Mouse (Mus musculus) adrenal gland, adult 2 months (tissue): Measurements from ENCODE around the gene P2ry10. TPM values are rescaled to one million over a fixed set of nuclear protein-coding genes. Genes with fewer than 3 reads are reported as not detected.
"Not testable (repeated sequence)": the region's sequence is repeated elsewhere in the genome, so short reads cannot be mapped to it uniquely, and the experiment has no call there.

ENCODE experiments used
- DNase-seq: peaks from one replicate; pipeline ENCODE4 v3.0.0; 2021
- long read RNA-seq: library from polyadenylated mRNA; stranded (forward); transcript quantifications from one replicate; pipeline ENCODE4 v2.0.0, GENCODE M21; 2021
- polyA plus RNA-seq: library from polyadenylated mRNA; depleted of rRNA; stranded (reverse); fragments of >200 nt; gene quantifications from 2 replicates; pipeline ENCODE4 v1.2.3, GENCODE M21; 2012; rRNA removed
- total RNA-seq, 2 experiments: library from RNA; stranded (reverse); gene quantifications; 2 replicates each; pipeline ENCODE4 v1.2.3; 2021

The P2ry10 gene
- total RNA-seq = under 1 TPM; 0.17 to 0.35 TPM
- polyA plus RNA-seq = 0.04 TPM in 1 of 2 replicates, not detected in the other
- long read RNA-seq = 0 reads

DNA sequence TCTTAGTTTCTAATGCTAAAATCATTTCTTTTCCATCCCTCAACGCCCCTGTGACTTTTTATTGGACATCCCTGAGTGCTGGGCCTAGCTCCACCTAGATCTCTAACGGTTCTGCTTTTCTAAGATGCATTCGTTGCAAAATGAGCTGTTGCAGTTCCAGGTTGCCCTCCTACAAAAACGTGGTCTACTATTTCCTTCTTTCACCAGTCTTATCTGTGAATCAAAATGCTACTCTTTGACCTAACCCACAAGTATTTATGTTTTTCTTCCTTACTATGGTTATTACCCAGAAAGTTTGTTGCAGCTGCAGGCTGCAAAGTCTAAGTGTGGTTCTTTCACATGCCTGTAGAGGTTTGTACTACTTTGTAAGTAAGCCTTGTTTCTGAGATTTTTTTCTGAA, at the start of gene P2ry10:
Gene P2ry10, plus strand, starts transcription at position 316 of the 400 bp plus-strand sequence.
- no peak for DNase-seq

DNA sequence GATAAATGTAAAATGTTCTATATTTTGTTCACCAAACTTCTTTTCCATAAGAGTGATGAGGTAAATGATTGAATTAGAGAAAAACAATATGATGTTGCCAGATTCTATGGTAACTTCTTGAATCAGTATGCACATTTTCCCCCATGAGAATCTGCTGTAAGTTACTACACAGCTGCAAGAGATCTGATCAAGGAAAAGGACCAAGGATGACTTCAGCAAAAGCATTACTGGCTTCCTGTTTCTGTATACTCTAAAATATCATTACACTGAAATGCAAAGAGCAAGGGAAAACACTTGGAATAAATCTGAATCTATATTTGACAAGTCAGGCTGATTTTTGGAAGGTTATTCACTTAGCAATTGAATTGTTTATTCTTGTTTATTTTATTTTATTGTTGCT, 49.1 kb upstream of the P2ry10 start:
- no peak for DNase-seq

DNA sequence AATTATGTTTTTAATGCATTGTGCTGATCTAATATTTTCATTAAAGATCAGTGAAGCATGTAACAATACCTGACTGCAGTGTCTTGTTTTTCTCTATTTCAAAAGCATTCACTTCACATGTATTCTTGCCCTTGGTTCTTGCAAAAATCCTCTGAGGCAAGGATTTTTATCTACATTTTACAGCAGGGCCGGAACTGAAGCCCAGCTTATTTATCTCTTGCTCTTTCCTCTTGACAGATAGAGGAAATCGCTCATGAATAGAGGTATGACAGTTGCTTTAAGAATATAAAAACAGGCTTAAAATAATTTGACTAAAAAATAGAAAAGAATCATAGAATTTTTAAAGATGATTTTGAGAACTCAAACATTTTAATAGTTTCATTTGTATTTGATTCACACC, 48.7 kb upstream of the P2ry10 start:
- DNase-seq = no peak

DNA sequence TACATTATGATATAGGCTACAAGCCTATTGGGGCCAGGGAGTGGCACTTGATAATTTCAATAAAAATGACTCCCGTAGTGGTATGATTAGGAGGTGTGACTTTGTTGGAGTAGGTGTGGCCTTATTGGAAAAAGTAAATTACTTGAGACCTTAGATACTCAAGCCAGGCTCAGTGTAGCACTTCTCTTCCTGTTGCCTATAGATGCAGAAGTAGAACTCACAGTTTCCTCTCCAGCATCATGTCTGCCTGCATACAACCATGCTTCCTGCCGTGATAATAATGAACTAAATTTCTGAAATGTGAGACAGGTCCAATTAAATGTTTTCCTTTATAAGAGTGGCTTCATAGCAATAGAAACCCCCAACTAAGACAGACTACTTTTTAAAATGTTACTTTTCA, 45.9 kb upstream of the P2ry10 start:
- DNase-seq = no peak

GRCm38 (mm10) chrX:107083407-107083806, 4.9 kb upstream of the P2ry10 start:
- not testable (repeated sequence) for DNase-seq

GRCm38 (mm10) chrX:107084320-107084719, 4.0 kb upstream of the P2ry10 start:
- DNase-seq = no peak

GRCm38 (mm10) chrX:107089131-107089530, 839 bp downstream of the P2ry10 start:
- no peak for DNase-seq

- DNase-seq = no peak
These were observed 1.6 kb downstream of the P2ry10 start for GRCm38 (mm10) chrX:107089930-107090329.

DNA sequence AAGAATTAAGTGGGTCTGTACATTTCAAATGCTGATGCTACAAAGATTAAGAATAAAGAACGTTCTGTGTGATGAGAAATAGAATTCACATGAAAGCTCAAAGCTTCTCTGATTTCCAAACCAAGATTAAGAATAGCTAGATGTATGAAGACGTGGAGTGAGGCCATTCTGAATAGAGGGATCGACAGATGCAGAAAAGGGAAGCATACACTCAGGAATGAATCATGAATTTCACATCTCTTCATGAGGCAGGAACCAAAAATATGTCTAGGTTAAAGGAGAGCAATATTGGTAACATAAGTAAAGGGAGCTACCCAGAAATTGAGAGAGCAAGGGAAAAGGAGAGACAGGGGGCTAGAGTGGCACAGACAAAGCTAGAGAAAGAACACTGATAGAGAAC, 7.3 kb downstream of the P2ry10 start:
- DNase-seq = no peak

DNA sequence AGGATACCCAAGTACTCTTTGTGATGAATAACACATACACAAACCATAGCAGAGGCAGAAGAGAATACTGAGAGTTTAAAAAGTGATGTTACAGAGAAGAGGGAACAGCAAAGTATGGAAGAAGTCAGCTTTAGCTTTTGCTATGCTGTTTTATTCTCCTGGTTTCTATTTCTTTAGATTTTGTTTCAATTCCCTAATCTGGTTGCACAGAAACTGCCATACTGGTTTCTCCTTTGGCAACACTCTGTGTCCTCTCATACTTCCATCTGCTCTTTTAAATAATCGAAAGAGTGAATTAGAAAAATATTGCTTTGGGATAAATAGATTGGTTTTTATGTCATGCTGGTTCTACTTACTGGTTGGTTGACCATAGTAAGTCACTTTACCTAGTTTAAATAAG, 28.0 kb downstream of the P2ry10 start:
- no peak for DNase-seq

- DNase-seq = no peak
These were observed 28.7 kb downstream of the P2ry10 start for GRCm38 (mm10) chrX:107116987-107117386.

DNA sequence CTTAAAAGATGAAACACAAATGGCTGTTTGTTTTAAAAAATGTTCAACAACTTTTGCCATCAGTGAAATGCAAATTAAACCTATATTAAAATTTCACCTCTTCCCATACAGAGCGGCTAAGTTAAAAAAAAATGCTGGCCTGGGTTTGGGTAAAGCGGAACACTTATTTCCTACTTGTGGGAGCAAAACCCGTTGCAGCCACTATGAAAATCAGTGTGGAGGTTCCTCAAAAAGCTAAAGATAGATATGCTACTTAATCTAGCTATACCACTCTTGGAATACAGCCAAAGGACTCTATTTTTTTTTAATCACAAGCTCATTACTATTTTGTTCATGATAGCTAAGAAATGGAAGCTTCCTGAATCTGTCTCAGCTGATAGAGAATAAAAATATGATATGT, 54.9 kb downstream of the P2ry10 start:
- no peak for DNase-seq

DNA sequence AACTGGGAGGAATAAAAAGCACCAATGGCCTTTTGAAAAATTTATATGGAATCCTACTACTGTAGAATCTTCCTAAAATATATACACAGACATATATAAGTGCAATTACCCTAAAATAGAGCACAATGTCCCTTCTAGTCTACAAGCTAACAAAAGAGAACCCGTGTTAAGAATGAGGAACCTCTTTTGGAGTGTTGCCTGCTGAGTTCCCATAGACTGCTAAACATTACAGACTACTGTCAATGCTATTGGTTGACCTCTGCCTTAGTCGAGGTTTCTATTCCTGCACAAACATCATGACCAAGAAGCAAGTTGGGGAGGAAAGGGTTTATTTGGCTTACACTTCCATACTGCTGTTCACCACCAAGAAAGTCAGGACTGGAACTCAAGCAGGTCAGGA, 55.6 kb downstream of the P2ry10 start:
- no peak for DNase-seq

DNA sequence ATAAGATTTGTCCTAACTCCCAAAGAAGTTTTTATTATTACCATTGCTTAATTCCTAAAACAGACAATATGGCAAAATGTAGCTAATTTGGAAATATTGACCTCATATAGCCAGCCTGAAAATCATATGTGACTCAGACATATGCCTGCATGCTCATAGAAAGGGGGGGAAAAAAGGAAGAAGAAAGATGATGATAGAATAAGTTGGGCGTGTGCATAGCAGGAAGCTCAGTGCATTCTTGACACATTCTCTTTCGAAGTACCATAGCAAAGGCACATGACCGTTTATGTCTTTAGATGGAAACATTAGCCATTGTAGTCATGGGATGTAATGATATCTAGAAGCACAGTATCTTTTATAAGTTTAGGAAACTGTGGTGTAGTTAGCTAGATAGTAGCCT, 60.4 kb downstream of the P2ry10 start, which contains the start of gene P2ry10b:
Gene P2ry10b, plus strand, starts transcription at position 247 of the 400 bp plus-strand sequence.
- DNase-seq = no peak

- no peak for DNase-seq
These were observed 61.2 kb downstream of the P2ry10 start for GRCm38 (mm10) chrX:107149391-107149993.

DNA sequence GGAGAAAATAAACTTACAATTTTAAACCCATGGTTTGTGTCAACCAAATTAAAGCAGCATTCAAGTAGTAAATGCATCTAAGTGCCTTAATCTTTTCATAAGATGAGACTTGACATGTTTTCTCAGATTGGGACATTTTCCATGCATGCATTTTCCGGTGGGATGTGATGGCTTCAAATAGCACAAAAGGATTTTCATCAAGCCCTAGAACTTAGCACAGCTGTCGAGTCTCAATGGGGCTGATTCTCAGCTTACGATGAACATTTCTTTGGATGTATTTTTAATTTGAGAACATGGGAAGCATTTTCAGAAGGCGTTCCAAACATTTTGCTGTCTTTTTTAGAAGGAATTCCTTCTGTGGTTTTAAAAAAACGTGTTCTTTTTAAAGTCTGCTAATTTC, 61.7 kb downstream of the P2ry10 start:
- no peak for DNase-seq

DNA sequence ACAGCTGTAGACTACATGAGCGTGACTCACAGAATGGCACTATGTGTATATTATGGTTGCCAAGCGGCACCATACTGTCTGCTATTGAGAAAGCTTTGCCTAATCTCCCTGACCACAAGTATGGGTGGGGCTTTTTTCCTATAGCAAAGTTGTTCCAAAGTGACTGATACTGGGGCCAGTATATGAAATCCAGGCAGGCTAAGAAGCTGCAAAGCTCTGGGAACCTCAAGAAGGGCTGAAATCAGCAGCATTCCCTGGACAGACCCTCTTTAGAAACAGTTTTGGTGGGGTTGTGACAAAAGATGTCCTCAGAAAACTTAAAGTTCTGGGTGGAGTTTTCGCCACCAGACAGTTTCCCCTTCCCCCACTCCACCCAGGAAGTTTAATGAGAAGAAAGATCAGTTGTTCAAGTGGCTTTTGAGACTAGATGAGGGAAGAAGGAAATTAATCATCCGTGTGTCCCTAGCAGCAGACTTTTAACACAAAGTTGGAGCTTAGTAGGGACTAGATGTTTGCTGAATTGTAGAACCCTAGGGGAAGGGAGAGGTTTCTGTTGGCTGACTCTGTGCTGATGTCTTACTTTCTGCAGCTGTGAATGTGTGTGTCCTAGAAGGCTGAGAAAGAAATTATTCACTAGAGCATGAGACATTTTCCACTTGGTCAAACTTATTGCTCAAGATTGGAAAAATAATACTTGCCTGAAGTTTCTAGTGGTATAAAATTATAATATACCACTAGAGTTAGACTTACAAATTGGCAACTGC, 62.6 kb downstream of the P2ry10 start:
- DNase-seq = peak; percentile 3

Other genes starting within 250 kb of the P2ry10 start
- gene Rtl3, start 247.8 kb upstream of the P2ry10 start, total RNA-seq = under 1 TPM; 0.31 to 0.32 TPM
- 0.24 and 0.44 TPM in 2 replicates for gene Rtl3, start 247.8 kb upstream of the P2ry10 start, polyA plus RNA-seq
- 1 to 10 TPM in 1 of 2 experiments, under 1 TPM in 1; 0.75 to 1.5 TPM for gene Lpar4, start 167.9 kb upstream of the P2ry10 start, total RNA-seq
- gene Lpar4, start 167.9 kb upstream of the P2ry10 start, polyA plus RNA-seq = 0.06 and 0.21 TPM in 2 replicates
- gene P2ry10b, start 60.4 kb downstream of the P2ry10 start, total RNA-seq = 1 to 10 TPM in 1 of 2 experiments, under 1 TPM in 1; 0.92 to 1.8 TPM
- gene P2ry10b, start 60.4 kb downstream of the P2ry10 start, polyA plus RNA-seq = 1.7 and 1.9 TPM in 2 replicates
- gene Gpr174, start 167.4 kb downstream of the P2ry10 start, total RNA-seq = under 1 TPM in 1 of 2 experiments, not detected in 1; 0.35 TPM
- not detected in 2 replicates for gene Gpr174, start 167.4 kb downstream of the P2ry10 start, polyA plus RNA-seq